Mouse (Mus musculus): Measurements from ENCODE around the gene Tgfb1i1.

The Tgfb1i1 gene

DNA sequence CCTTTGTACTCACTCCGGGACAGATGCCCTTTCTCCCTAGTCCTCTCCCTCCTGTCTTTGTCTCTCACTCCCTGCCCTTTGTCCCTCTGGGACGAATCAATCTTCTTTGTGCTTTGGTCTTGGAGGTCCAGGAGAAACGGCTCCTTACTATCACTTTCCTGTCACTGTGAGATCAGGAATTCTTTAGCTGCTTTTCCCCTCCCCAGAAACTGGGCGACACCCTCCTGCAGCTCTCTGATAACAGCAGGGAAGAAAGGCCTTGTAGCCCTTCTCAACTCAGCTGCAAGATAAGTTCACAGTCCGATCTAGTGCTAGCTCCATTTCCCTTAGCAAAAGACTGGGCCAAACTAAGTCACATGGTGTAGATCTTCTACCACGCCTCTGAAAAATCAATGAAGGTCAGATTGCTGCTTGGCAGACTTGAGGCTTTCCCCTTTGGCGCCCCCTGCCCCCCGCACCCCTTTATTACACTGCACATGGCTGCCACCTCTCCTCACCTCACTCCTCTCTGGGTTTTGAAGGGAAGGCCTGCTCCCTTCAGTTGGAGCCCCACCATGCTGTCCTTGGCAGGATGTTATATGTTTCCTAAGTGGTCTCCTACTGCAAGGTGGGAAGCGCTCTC lies 42.4 kb downstream of the Tgfb1i1 start:
- DNase-seq (ENCODE audit: low spot score): no peak

DNA sequence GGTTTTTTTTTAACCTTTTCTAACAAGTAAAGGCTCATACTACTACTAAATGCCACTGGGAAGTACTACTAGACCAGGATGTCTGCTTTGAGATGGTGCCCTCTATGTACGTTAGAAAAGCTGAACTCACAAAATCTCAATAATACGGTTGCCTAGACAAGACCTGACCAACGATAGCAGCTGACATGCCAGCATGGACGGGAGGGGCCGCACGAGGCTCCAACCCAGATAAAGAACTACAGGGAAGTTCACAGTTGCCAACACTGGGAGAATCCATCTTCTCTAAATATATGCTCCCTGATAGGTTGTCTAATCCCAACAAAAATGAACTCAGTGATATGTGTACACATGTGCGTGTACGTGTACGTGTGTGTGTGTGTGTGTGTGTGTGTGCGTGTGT lies 48.2 kb downstream of the Tgfb1i1 start:
- DNase-seq (ENCODE audit: low spot score): no peak

DNA sequence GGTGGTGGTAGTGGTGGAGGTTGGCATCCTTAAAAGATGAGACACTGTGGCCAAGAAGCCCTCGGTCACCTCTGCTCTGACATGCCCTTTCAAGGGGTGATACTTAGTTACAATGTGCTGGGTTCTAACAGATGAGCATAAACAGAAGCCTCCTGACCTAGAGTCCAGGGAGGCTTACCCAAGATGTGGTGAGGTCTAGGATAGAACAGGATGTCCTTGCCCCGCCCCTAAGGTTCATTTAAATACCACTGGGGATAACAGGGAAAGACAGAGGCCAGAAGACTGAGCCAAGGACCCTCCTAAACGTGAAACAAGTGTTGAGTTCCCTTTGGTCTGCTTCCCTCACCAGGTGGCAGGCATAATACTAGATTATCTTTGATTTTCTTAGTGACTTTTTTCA lies 49.9 kb downstream of the Tgfb1i1 start:
- no peak for DNase-seq (ENCODE audit: low spot score)

DNA sequence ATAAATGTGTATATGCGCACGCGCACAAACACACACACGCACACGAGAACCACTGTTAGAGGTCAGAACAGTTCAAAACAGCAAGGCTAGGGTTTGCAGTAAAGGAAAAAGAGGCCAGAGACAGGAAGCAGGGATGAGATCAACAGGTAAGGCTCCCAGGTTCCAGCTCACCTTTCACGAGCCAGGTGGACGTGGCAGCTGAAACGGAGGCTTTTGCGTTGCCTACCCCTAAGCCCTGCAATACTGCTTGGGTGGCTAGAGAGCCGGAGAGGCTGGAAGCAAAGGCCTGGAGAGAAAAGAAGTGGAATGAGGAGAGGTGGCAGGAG lies 50.6 kb downstream of the Tgfb1i1 start:
- no peak for DNase-seq (ENCODE audit: low spot score)

DNA sequence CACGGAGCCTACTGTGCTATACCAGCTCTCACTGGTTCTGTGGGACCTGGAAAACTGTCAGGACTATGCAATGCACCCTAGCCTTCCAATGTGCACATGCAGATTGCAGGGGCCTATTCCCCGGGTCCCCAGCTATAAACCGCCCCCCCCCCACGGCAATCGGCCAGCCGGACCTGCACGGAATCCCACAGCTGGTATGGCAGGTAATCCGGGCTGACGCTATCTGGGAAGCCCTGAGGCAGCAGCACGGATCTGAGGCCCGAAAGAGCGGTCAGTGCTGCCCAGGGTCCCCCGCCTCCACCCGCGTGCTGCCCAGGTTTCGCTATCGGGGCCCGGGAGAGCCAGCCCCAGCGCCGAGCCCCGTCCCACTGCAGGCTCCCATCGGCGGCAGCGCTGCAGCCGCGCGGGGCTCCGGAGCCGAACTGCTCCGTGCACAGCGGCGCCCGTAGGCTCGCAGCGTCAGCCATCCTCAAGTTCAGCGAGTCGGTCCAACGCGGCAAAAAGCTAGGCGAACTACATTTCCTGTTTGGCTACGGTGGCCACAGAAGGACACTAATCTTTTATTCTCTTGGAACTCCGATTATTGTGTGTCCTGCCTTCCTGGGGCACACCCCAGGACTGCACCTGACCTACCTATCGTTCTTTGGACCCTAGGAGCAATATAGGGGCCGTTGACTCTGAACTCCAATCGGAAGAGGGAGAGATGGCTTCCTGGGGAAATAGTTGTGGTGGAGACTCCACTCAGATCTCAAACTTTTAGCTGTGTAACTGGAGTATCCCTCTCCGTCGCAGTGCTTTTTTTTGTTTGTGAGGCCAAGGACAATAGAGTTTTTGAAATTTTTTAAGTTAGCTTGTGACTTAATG lies 51.2 kb downstream of the Tgfb1i1 start, which contains the start of gene BC017158:
TSS of gene BC017158 (minus strand) at position 554 of the 864 bp plus-strand sequence.
- peak; percentile 59 for DNase-seq (ENCODE audit: low spot score)

DNA sequence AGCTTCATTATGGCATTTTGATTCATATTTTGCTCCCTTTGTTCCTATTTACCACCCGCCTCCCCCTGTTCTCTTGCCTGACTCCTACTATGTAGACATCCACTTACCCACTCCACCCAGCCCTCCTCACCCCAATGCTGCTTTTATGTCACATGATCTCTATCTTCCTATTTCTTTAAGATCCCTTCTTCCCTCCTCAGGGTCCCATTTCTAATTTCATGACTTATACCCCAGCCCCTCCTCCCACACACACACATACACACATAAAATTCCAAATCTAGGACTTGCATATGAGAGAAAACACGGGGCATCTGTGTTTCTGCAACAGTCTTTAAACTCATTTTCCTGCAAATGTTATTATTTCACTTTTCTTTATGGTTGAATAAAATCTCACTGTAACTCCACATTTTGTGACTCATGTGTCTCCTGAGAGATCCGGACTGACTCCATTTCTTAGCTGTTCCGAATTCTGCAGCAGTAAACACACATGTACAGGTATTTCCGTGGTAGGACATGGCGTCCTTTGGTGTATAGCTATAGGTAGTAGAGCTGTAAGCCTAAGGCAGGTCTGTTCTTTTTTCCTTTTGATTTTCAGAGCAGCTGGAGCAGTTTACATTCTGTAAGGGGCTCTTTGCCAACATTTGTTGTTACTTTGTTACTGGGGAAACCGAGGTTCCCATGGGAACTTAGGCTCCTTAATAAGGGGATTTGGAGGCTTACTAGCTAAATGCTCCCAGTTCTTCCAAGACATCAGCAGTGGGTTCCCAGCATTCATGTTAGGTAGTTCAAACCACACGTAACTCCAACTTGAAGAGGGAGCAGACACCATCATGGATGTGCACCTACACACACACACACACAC lies 52.1 kb downstream of the Tgfb1i1 start:
- DNase-seq (ENCODE audit: low spot score): no peak

DNA sequence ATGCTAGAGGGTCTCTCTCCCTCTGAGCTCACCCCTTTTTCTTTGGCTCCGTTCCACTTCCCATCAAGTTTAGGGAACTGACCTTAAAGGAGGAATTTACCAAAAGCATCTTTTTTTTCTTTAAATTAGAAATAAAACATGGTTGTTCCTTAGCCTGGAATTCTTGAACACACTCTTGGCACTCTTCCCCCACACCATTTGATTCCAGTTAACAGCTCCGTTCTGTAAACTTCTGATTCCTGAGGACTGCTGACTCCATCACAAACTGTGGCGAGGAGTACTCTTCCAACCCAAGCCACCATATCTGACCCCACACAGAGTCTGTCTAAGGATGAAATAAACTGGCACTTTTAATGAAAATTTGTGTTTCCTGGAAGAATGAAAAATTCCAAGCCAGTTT lies 54.3 kb downstream of the Tgfb1i1 start:
- DNase-seq (ENCODE audit: low spot score): no peak

DNA sequence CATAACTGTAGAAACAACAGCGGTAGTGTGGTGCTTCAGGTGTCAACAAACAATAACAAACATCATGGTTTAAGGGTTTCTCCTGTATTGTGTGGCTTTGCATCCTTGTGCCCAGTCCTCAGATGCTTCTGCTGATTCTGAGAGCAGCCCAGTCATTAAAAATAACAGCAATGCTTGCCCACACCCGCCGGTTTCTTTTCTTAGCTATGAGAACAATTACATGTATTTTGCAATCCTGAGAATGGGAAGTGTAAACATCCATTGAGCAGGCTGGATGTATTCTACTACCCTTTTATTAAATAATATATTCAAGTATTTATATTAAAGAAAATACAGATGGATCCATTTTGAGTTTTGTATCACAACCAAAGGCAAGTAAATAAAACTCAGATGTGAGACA lies 55.5 kb downstream of the Tgfb1i1 start:
- no peak for DNase-seq (ENCODE audit: low spot score)

DNA sequence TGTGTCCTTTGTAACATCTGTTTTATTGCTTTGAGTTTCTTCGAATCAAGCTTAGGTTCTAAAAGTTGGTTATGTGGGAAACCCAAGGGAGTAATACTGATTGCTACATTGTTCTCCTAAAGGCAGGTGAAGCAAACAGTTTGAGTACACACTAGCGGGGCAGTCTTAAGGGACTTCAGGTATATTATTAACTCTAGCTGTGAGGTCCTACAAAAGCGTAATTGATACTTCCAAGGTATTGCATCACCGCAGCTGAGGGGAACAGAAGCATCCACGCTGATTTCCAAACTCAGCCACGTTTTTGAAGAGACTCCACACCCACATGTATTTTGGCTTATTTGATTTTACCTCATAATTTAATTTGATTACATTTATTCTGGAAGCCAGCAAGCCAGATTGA lies 57.6 kb downstream of the Tgfb1i1 start:
- DNase-seq (ENCODE audit: low spot score): no peak

DNA sequence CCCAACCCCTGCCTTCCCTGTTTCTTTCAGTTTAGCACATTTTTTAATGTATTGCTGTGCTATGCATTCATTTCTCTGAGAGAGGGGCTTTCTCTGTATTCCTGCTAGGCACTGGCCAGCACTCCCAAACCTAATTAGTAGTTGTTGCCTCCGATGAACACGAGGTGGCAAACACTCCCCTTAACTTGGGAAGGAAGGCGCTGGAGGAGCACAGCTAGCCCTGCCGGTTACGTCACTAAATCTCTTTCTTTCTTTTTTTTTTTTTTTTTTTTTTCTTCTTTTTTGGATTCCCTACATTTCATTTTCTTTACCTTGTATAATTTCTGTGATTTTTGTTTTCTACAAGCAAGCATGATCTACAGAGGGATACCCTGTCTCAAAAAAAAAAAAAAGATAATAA lies 58.3 kb downstream of the Tgfb1i1 start:
- no peak for DNase-seq (ENCODE audit: low spot score)
